Mouse (Mus musculus): ENCODE data around the gene Cutal. TPM values are rescaled to one million over a fixed set of nuclear protein-coding genes. Genes with fewer than 3 reads are reported as not detected.

Gene Cutal
- not detected in 4 replicates for total RNA-seq (2023; ENCODE audit: inconsistent age)

GRCm38 (mm10) chr2:34874271-34874670 lies at the start of gene Cutal:
Gene Cutal, plus strand, starts transcription at chr2:34874396.

GRCm38 (mm10) chr2:34825827-34826459 lies 48.3 kb upstream of the Cutal start, which contains the start of gene Fbxw2:
Gene Fbxw2, minus strand, starts transcription at chr2:34826311.

GRCm38 (mm10) chr2:34832766-34833457 lies 41.3 kb upstream of the Cutal start, which contains the start of gene Gm34653:
Gene Gm34653, plus strand, starts transcription at chr2:34833007.

GRCm38 (mm10) chr2:34874816-34875345 lies 685 bp downstream of the Cutal start, which contains the start of gene Psmd5:
Gene Psmd5, minus strand, starts transcription at chr2:34874968.

GRCm38 (mm10) chr2:34913218-34914068 lies 39.2 kb downstream of the Cutal start, which contains the start of gene Phf19:
Gene Phf19, minus strand, starts transcription at chr2:34914026.

Other genes with a start within 250 kb of the Cutal start
- gene Gapvd1, start 119.2 kb upstream of the Cutal start, total RNA-seq (2023; ENCODE audit: inconsistent age), result 101 to 108 TPM (median 103 TPM) in 4 replicates
- 769 to 959 TPM (median 820 TPM) in 4 replicates for gene Hspa5, start 102.4 kb upstream of the Cutal start, total RNA-seq (2023; ENCODE audit: inconsistent age)
- 14.7 to 18.1 TPM (median 17.5 TPM) in 4 replicates for gene Rabepk, start 74.5 kb upstream of the Cutal start, total RNA-seq (2023; ENCODE audit: inconsistent age)
- gene Fbxw2, start 48.1 kb upstream of the Cutal start, total RNA-seq (2023; ENCODE audit: inconsistent age), result 84.3 to 112 TPM (median 101 TPM) in 4 replicates
- gene Gm34653, start 41.4 kb upstream of the Cutal start, total RNA-seq (2023; ENCODE audit: inconsistent age), result not detected in 4 replicates
- gene Psmd5, start 572 bp downstream of the Cutal start, total RNA-seq (2023; ENCODE audit: inconsistent age), result 23.5 to 33.3 TPM (median 28.9 TPM) in 4 replicates
- gene Phf19, start 39.6 kb downstream of the Cutal start, total RNA-seq (2023; ENCODE audit: inconsistent age), result 12.0 to 16.0 TPM (median 15.2 TPM) in 4 replicates
- gene Traf1, start 87.4 kb downstream of the Cutal start, total RNA-seq (2023; ENCODE audit: inconsistent age), result 66.3 to 68.7 TPM (median 68.0 TPM) in 4 replicates
- not detected in 4 replicates for gene Hc, start 187.0 kb downstream of the Cutal start, total RNA-seq (2023; ENCODE audit: inconsistent age)
- gene AI182371, start 227.1 kb downstream of the Cutal start, total RNA-seq (2023; ENCODE audit: inconsistent age), result 0.51 to 1.2 TPM (median 0.96 TPM) in 4 replicates
- gene Cntrl, start 235.1 kb downstream of the Cutal start, total RNA-seq (2023; ENCODE audit: inconsistent age), result 113 to 127 TPM (median 122 TPM) in 4 replicates